Mouse (Mus musculus) embryonic fibroblast, embryonic 13.5 days (primary cell): ENCODE measurements around the gene Macrod2.

Experiments
- CTCF ChIP-seq: IDR thresholded peaks from 2 replicates; pipeline ENCODE4 v1.5.1; 2011; ENCODE audit warnings: mild to moderate bottlenecking, control low read depth, low read length, moderate library complexity, borderline replicate concordance; ENCODE audit not compliant: insufficient read depth
- POLR2A ChIP-seq: IDR thresholded peaks from 2 replicates; pipeline ENCODE4 v1.6.1; 2011; ENCODE audit warnings: low read depth, mild to moderate bottlenecking, control low read depth, low read length, moderate library complexity

- no peak for TF ChIP-seq POLR2A
- no peak for TF ChIP-seq CTCF
Observed at GRCm38 (mm10) chr2:140959246-140959645, 564.1 kb downstream of the Macrod2 start.
